Mouse (Mus musculus) midbrain, embryonic 16.5 days (tissue): ENCODE results near the gene Commd3. TPM values are rescaled to one million over a fixed set of nuclear protein-coding genes. Genes with fewer than 3 reads are reported as not detected.

Experiments
- ATAC-seq: fragments of 200-750 bp; cut with Nextera tagmentation; 2 replicates; pipeline ENCODE4 v1.8.0; 2017; ENCODE audit warnings: moderate TSS enrichment
- H3K27ac ChIP-seq: fragments of 300-500 bp; sonication (generic); 2 replicates; pipeline ENCODE4 v1.5.1; 2014; ENCODE audit warnings: mild to moderate bottlenecking, low read length, mixed read lengths
- H3K27me3 ChIP-seq: fragments of 300-500 bp; sonication (generic); 2 replicates; pipeline ENCODE4 v1.6.1; 2014; ENCODE audit warnings: low read depth, low read length, mixed read lengths; ENCODE audit not compliant: control insufficient read depth, insufficient read depth
- H3K36me3 ChIP-seq: fragments of 300-500 bp; sonication (generic); 2 replicates; pipeline ENCODE4 v1.6.1; 2014; ENCODE audit warnings: mild to moderate bottlenecking, low read length, moderate library complexity, mixed read lengths; ENCODE audit not compliant: control insufficient read depth, insufficient read depth
- H3K4me1 ChIP-seq: fragments of 300-500 bp; sonication (generic); 2 replicates; pipeline ENCODE4 v1.6.1; 2014; ENCODE audit warnings: mild to moderate bottlenecking, low read length, mixed read lengths; ENCODE audit not compliant: control insufficient read depth, insufficient read depth
- H3K4me2 ChIP-seq: fragments of 300-500 bp; sonication (generic); 2 replicates; pipeline ENCODE4 v1.6.1; 2014; ENCODE audit warnings: mild to moderate bottlenecking, low read length, mixed read lengths
- H3K4me3 ChIP-seq: fragments of 300-500 bp; sonication (generic); 2 replicates; pipeline ENCODE4 v1.5.1; 2014; ENCODE audit warnings: low read depth, mild to moderate bottlenecking, low read length, moderate library complexity, mixed read lengths
- H3K9ac ChIP-seq: fragments of 300-500 bp; sonication (generic); 2 replicates; pipeline ENCODE4 v1.6.1; 2014; ENCODE audit warnings: low read depth, low read length, mixed read lengths
- H3K9me3 ChIP-seq: fragments of 300-500 bp; sonication (generic); replicated peaks from 2 replicates; pipeline ENCODE4 v1.6.1; 2014; ENCODE audit warnings: mild to moderate bottlenecking, low read length, mixed read lengths; ENCODE audit not compliant: control insufficient read depth, poor library complexity, severe bottlenecking
- WGBS: fragments of 180-500 bp; shearing (Covaris S2); extraction: QIAGEN DNeasy Blood & Tissue Kit; methylation state at CpG from one replicate; pipeline ENCODE4 v1.1.7; 2014; 5-methylcytosine and 5-hydroxymethylcytosine counted together
- polyA plus RNA-seq: library from polyadenylated mRNA; unstranded; fragments of >200 nt; fragmentation: Nextera tagmentation; extraction: Ambion mirVana; gene quantifications from 2 replicates; pipeline ENCODE4 v1.2.1, GENCODE M21; 2015

Gene Commd3
- polyA plus RNA-seq = 188 and 194 TPM in 2 replicates

DNA sequence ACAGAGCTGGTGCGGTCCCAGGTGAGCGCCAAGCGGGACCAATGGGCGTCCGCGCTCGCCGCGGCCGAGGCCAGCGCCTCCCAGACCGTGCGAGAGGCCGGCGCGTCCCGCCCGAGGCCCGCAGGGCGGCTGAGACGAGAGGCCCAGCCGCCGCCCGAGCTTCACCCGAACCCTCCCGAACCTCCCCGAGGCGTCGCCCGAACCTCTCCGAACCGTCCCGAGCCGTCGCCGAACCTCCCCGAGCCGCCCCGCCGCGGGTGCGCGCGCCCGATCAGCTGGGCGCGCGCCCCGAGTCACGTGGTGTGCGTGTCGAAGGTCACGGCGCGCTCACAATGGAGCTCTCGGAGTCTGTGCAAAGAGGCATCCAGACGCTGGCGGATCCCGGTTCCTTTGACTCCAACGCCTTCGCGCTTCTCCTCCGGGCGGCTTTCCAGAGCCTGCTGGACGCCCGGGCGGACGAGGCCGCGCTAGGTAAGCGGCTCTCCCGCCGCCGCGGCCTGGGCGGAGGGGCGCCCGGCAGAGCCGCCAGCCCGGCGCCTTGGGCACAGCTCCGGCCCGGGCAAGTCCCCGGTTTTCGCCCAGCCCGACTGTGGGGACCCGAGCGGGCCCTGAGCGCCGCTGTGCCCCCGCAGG is at the start of gene Commd3:
Gene Commd3, plus strand, starts transcription at position 252 of the 633 bp plus-strand sequence.
- Histone ChIP-seq H3K4me3 (peak within 1 kb of the TSS; percentile 93), H3K4me2 (peak within 1 kb of the TSS; percentile 85), H3K4me1 (peaks cover 13% of the 10 kb centered on the region), H3K9me3 (no peaks in the 10 kb centered on the region), H3K36me3 (no peaks in the 10 kb centered on the region), H3K27me3 (peaks cover 5% of the 10 kb centered on the region; the same call in 1 of the 2 replicates), H3K27ac (peak within 1 kb of the TSS; percentile 98), H3K9ac (peak within 1 kb of the TSS; percentile 99)
- peak; percentile 93 for ATAC-seq
- WGBS = under 1% methylated on average over 80 of the region's 91 CpGs

DNA sequence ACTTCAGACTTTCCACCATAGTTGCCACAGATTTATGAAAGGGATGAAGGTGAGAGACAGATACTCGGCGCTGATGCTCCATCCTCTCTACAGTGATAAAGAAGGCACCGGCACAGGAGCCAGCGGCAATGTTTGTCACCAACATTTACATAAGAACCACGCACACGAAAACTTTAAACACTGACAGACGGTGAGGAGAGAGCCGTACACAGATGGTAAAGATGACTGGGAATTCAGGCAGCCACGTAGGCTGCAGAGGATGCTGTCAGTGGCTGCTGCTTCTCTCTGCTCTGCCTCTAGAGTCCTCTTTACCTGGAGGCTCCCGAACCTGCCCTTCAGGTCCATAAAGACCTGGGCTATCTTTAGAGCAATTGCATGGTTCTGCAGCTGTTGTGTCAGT is 49.0 kb upstream of the Commd3 start:
- H3K27ac ChIP-seq = no peak overlapping the region
- no peak overlapping the region for H3K4me2 ChIP-seq
- H3K27me3 ChIP-seq = no peaks in the 10 kb centered on the region
- no peaks in the 10 kb centered on the region for H3K36me3 ChIP-seq
- no peak for ATAC-seq
- no peak overlapping the region for H3K4me3 ChIP-seq
- 69% methylated on average over 10 of the region's 10 CpGs for WGBS
- H3K9me3 ChIP-seq = no peaks in the 10 kb centered on the region
- no peaks in the 10 kb centered on the region for H3K4me1 ChIP-seq
- H3K9ac ChIP-seq = no peak overlapping the region

DNA sequence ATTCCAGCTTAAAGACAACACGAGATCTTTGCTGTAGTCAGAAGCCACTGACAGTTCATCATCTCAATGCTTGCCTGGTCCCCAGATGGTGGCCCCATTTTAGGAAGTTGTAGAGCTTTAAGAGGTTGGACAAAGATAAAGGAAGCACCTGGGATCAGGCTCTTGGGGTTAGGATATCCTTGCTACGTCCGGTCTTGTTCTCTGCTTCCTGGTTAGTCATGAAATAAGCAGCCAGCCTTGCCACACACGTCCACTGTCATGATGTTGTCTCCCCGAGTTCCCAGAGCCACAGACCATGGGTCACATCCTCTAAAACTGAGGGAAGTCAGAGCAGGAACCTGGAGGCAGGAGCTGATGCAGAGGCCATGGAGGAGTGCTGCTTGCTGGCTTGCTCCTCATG is 41.6 kb upstream of the Commd3 start:
- Histone ChIP-seq H3K4me3 (no peak overlapping the region), H3K4me2 (no peak overlapping the region), H3K27ac (no peak overlapping the region), H3K36me3 (no peaks in the 10 kb centered on the region), H3K27me3 (no peaks in the 10 kb centered on the region), H3K4me1 (no peaks in the 10 kb centered on the region), H3K9ac (no peak overlapping the region), H3K9me3 (no peaks in the 10 kb centered on the region)
- 86% methylated on average over 5 of the region's 5 CpGs for WGBS
- no peak for ATAC-seq

DNA sequence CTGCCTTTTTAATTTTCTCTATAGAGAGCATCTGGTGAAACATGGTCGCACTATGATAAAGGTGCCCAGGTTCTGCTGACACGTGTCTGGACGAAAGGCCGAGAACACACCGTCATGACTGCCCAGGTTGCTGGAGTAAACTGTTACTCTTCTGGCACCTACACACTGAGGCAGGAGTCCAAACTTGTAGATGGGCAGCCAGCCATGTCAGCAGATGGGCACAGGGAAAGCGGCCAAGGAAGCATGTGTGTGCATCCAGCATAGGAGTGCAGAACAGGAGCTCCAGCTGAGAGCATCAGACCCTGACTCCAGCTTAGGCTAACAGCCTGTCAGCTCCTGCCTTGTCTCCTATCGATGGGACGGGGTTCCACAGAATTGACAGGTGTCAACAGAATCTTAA is 37.1 kb upstream of the Commd3 start:
- no peaks in the 10 kb centered on the region for H3K36me3 ChIP-seq
- H3K9ac ChIP-seq = no peak overlapping the region
- no peaks in the 10 kb centered on the region for H3K4me1 ChIP-seq
- no peak overlapping the region for H3K27ac ChIP-seq
- peak; percentile 67; the same call in 1 of the 2 replicates for ATAC-seq
- no peak overlapping the region for H3K4me2 ChIP-seq
- H3K4me3 ChIP-seq = no peak overlapping the region
- no peaks in the 10 kb centered on the region for H3K27me3 ChIP-seq
- no peaks in the 10 kb centered on the region for H3K9me3 ChIP-seq
- WGBS = 78% methylated on average over 8 of the region's 8 CpGs

DNA sequence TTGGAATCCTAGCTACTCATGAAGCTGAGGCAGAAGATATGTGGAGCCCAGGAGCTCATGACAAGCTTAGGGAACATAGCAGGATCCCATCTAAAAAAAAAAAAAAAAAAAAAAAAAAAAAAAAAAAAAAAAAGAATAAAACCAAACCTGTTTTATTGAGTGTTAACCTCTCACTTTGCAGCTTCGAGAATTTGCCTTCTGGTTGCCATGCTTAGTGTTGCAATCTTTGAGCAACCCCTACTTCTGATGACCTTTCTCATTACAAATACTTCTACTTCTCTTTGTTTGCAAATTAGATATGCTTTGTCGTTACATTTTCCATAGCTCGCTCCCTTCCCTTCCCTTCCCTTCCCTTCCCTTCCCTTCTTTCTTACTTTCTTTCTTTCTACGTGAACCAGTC is 23.6 kb upstream of the Commd3 start:
- H3K9me3 ChIP-seq = no peaks in the 10 kb centered on the region
- H3K36me3 ChIP-seq = no peaks in the 10 kb centered on the region
- H3K27me3 ChIP-seq = no peaks in the 10 kb centered on the region
- 70% methylated on average over 4 of the region's 4 CpGs for WGBS
- no peak overlapping the region for H3K27ac ChIP-seq
- no peak overlapping the region for H3K4me3 ChIP-seq
- no peak for ATAC-seq
- H3K4me1 ChIP-seq = no peaks in the 10 kb centered on the region
- H3K9ac ChIP-seq = no peak overlapping the region
- no peak overlapping the region for H3K4me2 ChIP-seq

DNA sequence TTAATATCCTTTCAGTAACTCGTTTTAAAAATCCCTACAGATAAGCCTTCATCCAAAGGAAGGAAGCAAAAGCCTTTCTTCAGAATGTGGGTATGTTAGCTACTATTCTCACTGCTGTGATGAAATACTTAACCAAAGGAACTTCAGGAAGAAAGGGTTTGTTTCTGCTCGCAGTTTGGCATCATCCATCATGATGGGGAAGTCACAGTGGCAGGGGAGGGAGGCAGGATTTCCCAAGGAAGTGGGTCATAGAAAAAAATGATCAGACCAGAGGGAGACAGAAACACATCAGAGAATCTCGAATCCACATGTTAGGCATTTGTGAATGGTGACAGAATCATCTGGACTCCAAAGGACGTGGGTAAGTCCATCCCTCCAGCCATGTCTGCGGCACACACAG is 17.4 kb upstream of the Commd3 start:
- Histone ChIP-seq H3K4me2 (no peak overlapping the region), H3K9me3 (no peaks in the 10 kb centered on the region), H3K9ac (no peak overlapping the region), H3K4me1 (no peaks in the 10 kb centered on the region), H3K27me3 (no peaks in the 10 kb centered on the region), H3K4me3 (no peak overlapping the region), H3K27ac (no peak overlapping the region), H3K36me3 (no peaks in the 10 kb centered on the region)
- 82% methylated on average over 5 of the region's 5 CpGs for WGBS
- ATAC-seq = no peak

DNA sequence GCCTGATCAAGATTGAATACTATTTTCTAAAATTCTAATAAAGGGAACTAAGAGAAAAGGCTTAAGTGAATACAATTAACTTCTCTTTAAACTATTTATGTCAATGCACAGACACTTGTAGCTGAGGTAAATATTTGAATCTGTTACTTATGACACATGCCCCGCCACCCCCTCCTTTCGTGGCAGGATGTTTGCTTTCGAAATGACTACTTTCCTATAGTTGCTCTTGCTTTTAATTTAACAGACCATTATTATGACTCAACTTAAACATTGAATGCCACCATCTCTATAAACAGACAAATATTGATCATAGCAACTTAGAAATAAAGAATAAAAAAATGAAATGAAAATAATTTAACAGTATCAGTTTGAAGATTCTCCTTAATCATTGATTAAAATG is 8.2 kb upstream of the Commd3 start:
- H3K4me2 ChIP-seq = no peak overlapping the region
- no peaks in the 10 kb centered on the region; the same call in 1 of the 2 replicates for H3K27me3 ChIP-seq
- H3K9ac ChIP-seq = no peak overlapping the region
- H3K4me3 ChIP-seq = no peak overlapping the region
- H3K4me1 ChIP-seq = no peaks in the 10 kb centered on the region
- no peak for ATAC-seq
- H3K36me3 ChIP-seq = no peaks in the 10 kb centered on the region
- H3K27ac ChIP-seq = no peak overlapping the region
- 90% methylated on average over 3 of the region's 3 CpGs for WGBS
- H3K9me3 ChIP-seq = no peaks in the 10 kb centered on the region

DNA sequence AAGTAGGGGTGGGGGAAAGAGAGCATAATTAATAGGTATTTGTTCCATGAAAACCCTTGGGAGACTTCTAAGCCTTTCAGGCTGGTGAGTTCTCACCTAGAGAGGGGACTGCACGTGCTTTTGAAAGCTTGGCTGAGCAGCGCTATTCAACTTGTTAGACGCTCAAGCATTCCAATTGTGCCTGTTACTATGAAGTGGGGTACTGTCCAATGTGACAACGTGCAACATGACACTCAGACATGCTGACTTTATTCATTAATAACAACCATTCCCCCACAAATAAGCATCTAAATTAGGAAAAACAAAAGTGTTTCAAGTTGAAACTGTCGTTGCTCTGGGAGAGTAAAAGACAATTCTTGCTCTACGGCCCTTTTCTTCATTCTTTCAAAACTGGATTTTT is 1.1 kb upstream of the Commd3 start:
- Histone ChIP-seq H3K36me3 (no peaks in the 10 kb centered on the region), H3K9ac (no peak overlapping the region), H3K4me1 (peaks cover 13% of the 10 kb centered on the region), H3K4me2 (no peak overlapping the region), H3K27ac (no peak overlapping the region), H3K27me3 (peaks cover 5% of the 10 kb centered on the region; the same call in 1 of the 2 replicates), H3K9me3 (no peaks in the 10 kb centered on the region), H3K4me3 (no peak overlapping the region)
- 7% methylated on average over 6 of the region's 6 CpGs for WGBS
- no peak for ATAC-seq

DNA sequence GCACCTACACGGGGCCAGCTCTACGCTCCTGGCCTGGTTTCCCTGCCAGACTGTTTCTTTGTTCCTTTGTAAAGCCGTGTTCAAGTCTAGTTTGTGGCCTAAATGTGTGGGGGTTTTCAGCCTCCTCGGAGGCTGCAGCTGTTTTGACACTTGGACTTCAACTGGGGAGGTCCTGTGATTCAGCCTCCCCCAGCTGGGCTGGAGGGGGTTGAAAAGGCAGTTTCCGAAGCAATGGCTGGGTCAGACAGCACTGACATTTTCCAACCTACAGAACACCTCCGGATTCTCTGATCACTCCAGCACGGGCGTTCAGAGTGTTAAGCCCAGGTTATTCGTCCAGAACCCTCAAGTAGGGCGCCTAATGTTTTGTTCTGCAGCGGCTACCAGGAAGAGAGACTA is 581 bp downstream of the Commd3 start:
- Histone ChIP-seq H3K36me3 (no peaks in the 10 kb centered on the region), H3K27ac (peak overlapping the region; percentile 98)
- no peak for ATAC-seq

More for the DNA sequence above, 581 bp downstream of the Commd3 start:
- Histone ChIP-seq H3K9me3 (no peaks in the 10 kb centered on the region), H3K27me3 (peaks cover 5% of the 10 kb centered on the region; the same call in 1 of the 2 replicates), H3K4me2 (peak overlapping the region; percentile 85), H3K4me1 (peaks cover 13% of the 10 kb centered on the region), H3K9ac (peak overlapping the region; percentile 99), H3K4me3 (peak overlapping the region; percentile 93)
- WGBS = under 1% methylated on average over 11 of the region's 11 CpGs
